Mouse (Mus musculus): ENCODE data around the gene Akr1a1. TPM values are rescaled to one million over a fixed set of nuclear protein-coding genes. Genes with fewer than 3 reads are reported as not detected.

Gene Akr1a1
- polyA plus RNA-seq, 1 experiment from 2014 or later: 580 TPM

Other genes with a start within 250 kb of the Akr1a1 start
- 12.8 and 12.9 TPM in 2 replicates for gene Mast2, start 187.5 kb downstream of the Akr1a1 start, polyA plus RNA-seq (2015; fragmentation: Nextera tagmentation; extraction: Ambion mirVana)
- 14.3 and 15.6 TPM in 2 replicates for gene Ipp, start 144.1 kb downstream of the Akr1a1 start, polyA plus RNA-seq (2015; fragmentation: Nextera tagmentation; extraction: Ambion mirVana)
- gene Tmem69, start 95.7 kb downstream of the Akr1a1 start, polyA plus RNA-seq (2015; fragmentation: Nextera tagmentation; extraction: Ambion mirVana): 24.3 and 24.6 TPM in 2 replicates
- gene Gpbp1l1, start 94.0 kb downstream of the Akr1a1 start, polyA plus RNA-seq (2015; fragmentation: Nextera tagmentation; extraction: Ambion mirVana): 24.4 and 25.0 TPM in 2 replicates
- 3.1 and 3.6 TPM in 2 replicates for gene Ccdc17, start 55.0 kb downstream of the Akr1a1 start, polyA plus RNA-seq (2015; fragmentation: Nextera tagmentation; extraction: Ambion mirVana)
- 87.3 and 87.4 TPM in 2 replicates for gene Nasp, start 23.7 kb downstream of the Akr1a1 start, polyA plus RNA-seq (2015; fragmentation: Nextera tagmentation; extraction: Ambion mirVana)
- 967 and 1,034 TPM in 2 replicates for gene Prdx1, start 33.9 kb upstream of the Akr1a1 start, polyA plus RNA-seq (2015; fragmentation: Nextera tagmentation; extraction: Ambion mirVana)
- gene Mmachc, start 56.7 kb upstream of the Akr1a1 start, polyA plus RNA-seq (2015; fragmentation: Nextera tagmentation; extraction: Ambion mirVana): 33.5 and 35.1 TPM in 2 replicates
- gene Ccdc163, start 56.8 kb upstream of the Akr1a1 start, polyA plus RNA-seq (2015; fragmentation: Nextera tagmentation; extraction: Ambion mirVana): 17.9 and 20.2 TPM in 2 replicates
- 3.0 and 3.2 TPM in 2 replicates for gene Tesk2, start 69.3 kb upstream of the Akr1a1 start, polyA plus RNA-seq (2015; fragmentation: Nextera tagmentation; extraction: Ambion mirVana)
- gene Toe1, start 156.0 kb upstream of the Akr1a1 start, polyA plus RNA-seq (2015; fragmentation: Nextera tagmentation; extraction: Ambion mirVana): 19.8 and 21.1 TPM in 2 replicates
- gene Mutyh, start 156.0 kb upstream of the Akr1a1 start, polyA plus RNA-seq (2015; fragmentation: Nextera tagmentation; extraction: Ambion mirVana): 7.8 and 8.5 TPM in 2 replicates
- gene Hpdl, start 170.0 kb upstream of the Akr1a1 start, polyA plus RNA-seq (2015; fragmentation: Nextera tagmentation; extraction: Ambion mirVana): 0.70 and 1.0 TPM in 2 replicates
- gene Zswim5, start 225.7 kb upstream of the Akr1a1 start, polyA plus RNA-seq (2015; fragmentation: Nextera tagmentation; extraction: Ambion mirVana): 0.43 and 0.66 TPM in 2 replicates